Comparison of ENCODE assay signal across 23 mouse cellular contexts in the genomic region with DNA sequence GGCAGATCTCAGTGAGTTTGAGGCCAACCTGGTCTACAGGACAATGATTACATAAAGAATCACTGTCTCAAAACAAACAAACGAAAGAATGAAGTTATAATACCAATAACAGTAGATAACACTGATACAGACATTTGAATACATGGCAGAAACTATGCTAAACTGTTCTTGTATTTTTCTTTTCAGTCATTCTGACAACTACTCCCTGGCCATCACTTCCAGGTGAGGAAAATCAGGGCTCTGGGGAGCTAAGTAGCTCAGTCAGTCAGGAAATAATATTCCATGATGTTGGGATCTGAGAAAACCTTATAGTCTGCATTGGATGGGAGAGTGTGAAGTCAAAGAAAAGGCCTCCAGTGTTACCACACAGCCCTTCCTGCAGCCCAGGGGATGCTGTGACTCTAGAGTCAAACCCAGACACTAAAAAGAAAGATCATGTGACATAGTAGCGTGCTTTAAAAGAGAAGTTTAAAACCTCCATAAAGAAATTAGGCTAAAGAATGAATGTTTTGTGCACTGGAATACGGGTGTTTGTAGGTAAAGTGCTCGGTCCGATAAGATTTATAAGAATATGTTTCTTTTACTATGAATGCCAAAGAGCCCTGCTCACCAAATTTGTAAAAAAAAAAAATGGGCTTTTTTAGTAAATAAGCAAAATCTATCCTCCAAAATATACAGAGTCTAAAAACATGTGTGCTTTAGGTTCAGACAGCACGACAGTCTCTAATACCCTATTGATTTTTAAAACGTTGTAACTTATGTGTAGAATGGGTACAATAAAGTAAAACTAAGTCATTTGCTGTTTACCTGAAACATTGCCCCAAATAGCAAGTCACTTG. TPM values are rescaled to one million over a fixed set of nuclear protein-coding genes. Genes with fewer than 3 reads are reported as not detected.
A peak's percentile ranks its signal among the peaks of the same experiment; 100 is the strongest.
DNase-seq lines count a peak whose midpoint lies in the region; ATAC-seq and TF ChIP-seq lines count a peak whose summit lies in the region.
"Had no signal": no experiment of that assay in that cellular context is flagged by ENCODE, and none has a peak within 500 bp of the region (broad histone marks: within the 10 kb centered on the region; RNA-seq: fewer than 3 reads in every experiment).

No protein-coding gene starts in this region.

- 91% methylated on average over 7 of the region's 7 CpGs for WGBS in heart, embryonic 12.5 days
- 82% methylated on average over 7 of the region's 7 CpGs for WGBS in liver, embryonic 13.5 days (ENCODE audit: insufficient replicate concordance)
- 87% methylated on average over 7 of the region's 7 CpGs for WGBS in liver, postnatal 0 days (ENCODE audit: insufficient replicate concordance)
- 89% methylated on average over 7 of the region's 7 CpGs for WGBS in midbrain, embryonic 11.5 days
- WGBS in midbrain, embryonic 13.5 days = 92% methylated on average over 7 of the region's 7 CpGs
- WGBS in liver, embryonic 16.5 days (ENCODE audit: insufficient replicate concordance) = 82% methylated on average over 7 of the region's 7 CpGs

- H3K4me2 ChIP-seq in heart, embryonic 12.5 days = no peak overlapping the region
- no peak overlapping the region for H3K4me2 ChIP-seq in liver, embryonic 13.5 days
- H3K4me2 ChIP-seq in liver, postnatal 0 days (ENCODE audit: low read depth, low read length) = no peak overlapping the region
- no peak overlapping the region for H3K4me2 ChIP-seq in midbrain, embryonic 11.5 days
- no peak overlapping the region for H3K4me2 ChIP-seq in midbrain, embryonic 13.5 days (replicated peaks)
- no peak overlapping the region for H3K4me2 ChIP-seq in liver, embryonic 16.5 days (ENCODE audit: low read depth, low read length)
- H3K4me2 ChIP-seq: embryonic facial prominence, embryonic 12.5 days; forebrain, embryonic 13.5 days; forebrain, embryonic 15.5 days had no signal

- no peaks in the 10 kb centered on the region for H3K36me3 ChIP-seq in heart, embryonic 12.5 days
- H3K36me3 ChIP-seq in liver, embryonic 13.5 days = no peaks in the 10 kb centered on the region; the same call in 1 of the 2 replicates
- H3K36me3 ChIP-seq in liver, postnatal 0 days (replicated peaks; ENCODE audit: insufficient read depth, low read length) = no peaks in the 10 kb centered on the region
- H3K36me3 ChIP-seq in midbrain, embryonic 11.5 days (ENCODE audit: control insufficient read depth, insufficient read depth, low read length) = no peaks in the 10 kb centered on the region
- no peaks in the 10 kb centered on the region for H3K36me3 ChIP-seq in midbrain, embryonic 13.5 days
- no peaks in the 10 kb centered on the region for H3K36me3 ChIP-seq in liver, embryonic 16.5 days (ENCODE audit: control insufficient read depth, insufficient read depth)
- H3K36me3 ChIP-seq: embryonic facial prominence, embryonic 10.5 days; embryonic facial prominence, embryonic 12.5 days; forebrain, embryonic 15.5 days had no signal

- no peak for TF ChIP-seq CTCF in liver, postnatal 0 days (IDR thresholded peaks at IDR 0.05; ENCODE audit: low read depth)

- H3K27ac ChIP-seq in heart, embryonic 12.5 days (ENCODE audit: poor library complexity, severe bottlenecking) = no peak overlapping the region
- peak overlapping the region; percentile 89 for H3K27ac ChIP-seq in liver, embryonic 13.5 days
- no peak overlapping the region for H3K27ac ChIP-seq in liver, postnatal 0 days (ENCODE audit: low read depth)
- H3K27ac ChIP-seq in midbrain, embryonic 11.5 days (ENCODE audit: low read depth, low read length) = no peak overlapping the region
- no peak overlapping the region for H3K27ac ChIP-seq in midbrain, embryonic 13.5 days
- peak overlapping the region; percentile 7; the same call in 1 of the 2 replicates for H3K27ac ChIP-seq in liver, embryonic 16.5 days (ENCODE audit: low read length)
- H3K27ac ChIP-seq: embryonic facial prominence, embryonic 10.5 days; embryonic facial prominence, embryonic 12.5 days; forebrain, embryonic 13.5 days; forebrain, embryonic 15.5 days had no signal

- DNase-seq in heart, adult 11 months = peak; percentile 75
- no peak for DNase-seq in liver, embryonic 13.5 days
- no peak for DNase-seq in liver, postnatal 0 days
- peak; percentile 54 for DNase-seq in midbrain, embryonic 11.5 days (ENCODE audit: low spot score, missing footprints)
- DNase-seq in natural killer cell, adult 2 months (ENCODE audit: low spot score in 2 of 2) = no peak
- DNase-seq: adrenal gland, adult 8-10 months; adrenal gland, postnatal 14 days; adrenal gland, postnatal 36 days; cerebellum, adult 11-12 months; cerebellum, adult 2 months; cerebellum, adult 9-10 months; cerebellum, postnatal 10 days; cerebellum, postnatal 25 days had no signal

- H3K9me3 ChIP-seq in heart, embryonic 12.5 days (replicated peaks) = no peaks in the 10 kb centered on the region
- no peaks in the 10 kb centered on the region for H3K9me3 ChIP-seq in liver, embryonic 13.5 days (replicated peaks)
- H3K9me3 ChIP-seq in liver, postnatal 0 days (ENCODE audit: low read length) = no peaks in the 10 kb centered on the region
- H3K9me3 ChIP-seq in midbrain, embryonic 11.5 days (ENCODE audit: control insufficient read depth, low read length) = no peaks in the 10 kb centered on the region
- no peaks in the 10 kb centered on the region for H3K9me3 ChIP-seq in midbrain, embryonic 13.5 days
- H3K9me3 ChIP-seq in liver, embryonic 16.5 days (replicated peaks; ENCODE audit: control insufficient read depth, low read length) = no peaks in the 10 kb centered on the region
- H3K9me3 ChIP-seq: embryonic facial prominence, embryonic 10.5 days; embryonic facial prominence, embryonic 12.5 days; forebrain, embryonic 13.5 days; forebrain, embryonic 15.5 days; G1E had no signal

- no peaks in the 10 kb centered on the region for H3K27me3 ChIP-seq in heart, embryonic 12.5 days (replicated peaks)
- H3K27me3 ChIP-seq in liver, embryonic 13.5 days = no peaks in the 10 kb centered on the region
- H3K27me3 ChIP-seq in liver, postnatal 0 days (ENCODE audit: insufficient read depth, low read length) = no peaks in the 10 kb centered on the region
- no peaks in the 10 kb centered on the region; the same call in 1 of the 2 replicates for H3K27me3 ChIP-seq in midbrain, embryonic 11.5 days (ENCODE audit: control insufficient read depth, insufficient read depth, low read length)
- H3K27me3 ChIP-seq in midbrain, embryonic 13.5 days = peaks cover 4% of the 10 kb centered on the region; the same call in 1 of the 2 replicates
- H3K27me3 ChIP-seq in liver, embryonic 16.5 days (ENCODE audit: control insufficient read depth, insufficient read depth, low read depth, low read length) = no peaks in the 10 kb centered on the region; the same call in 1 of the 2 replicates
- H3K27me3 ChIP-seq: embryonic facial prominence, embryonic 12.5 days; Patski had no signal

- H3K4me3 ChIP-seq in heart, embryonic 12.5 days = no peak overlapping the region
- no peak overlapping the region for H3K4me3 ChIP-seq in liver, embryonic 13.5 days (replicated peaks)
- no peak overlapping the region for H3K4me3 ChIP-seq in liver, postnatal 0 days (ENCODE audit: low read depth, low read length)
- H3K4me3 ChIP-seq in midbrain, embryonic 11.5 days (ENCODE audit: low read depth, low read length) = no peak overlapping the region
- H3K4me3 ChIP-seq in midbrain, embryonic 13.5 days (replicated peaks) = no peak overlapping the region
- H3K4me3 ChIP-seq in liver, embryonic 16.5 days (ENCODE audit: low read depth, low read length) = no peak overlapping the region
- H3K4me3 ChIP-seq: embryonic facial prominence, embryonic 10.5 days; embryonic facial prominence, embryonic 12.5 days; forebrain, embryonic 13.5 days; forebrain, embryonic 15.5 days had no signal

- no peak for ATAC-seq in heart, embryonic 12.5 days (ENCODE audit: insufficient number of reproducible peaks, low FRiP score)
- no peak for ATAC-seq in liver, embryonic 13.5 days (ENCODE audit: low read depth)
- no peak for ATAC-seq in liver, postnatal 0 days
- ATAC-seq in midbrain, embryonic 11.5 days (ENCODE audit: low FRiP score) = no peak
- ATAC-seq in midbrain, embryonic 13.5 days = no peak
- no peak for ATAC-seq in liver, embryonic 16.5 days (ENCODE audit: low read depth)
- ATAC-seq: activated CD4-positive, CD25-positive, alpha-beta regulatory T cell, adult 4 months; forebrain, embryonic 13.5 days; forebrain, embryonic 15.5 days; Patski had no signal

- peaks cover 38% of the 10 kb centered on the region for H3K4me1 ChIP-seq in heart, embryonic 12.5 days (replicated peaks)
- peaks cover 84% of the 10 kb centered on the region for H3K4me1 ChIP-seq in liver, embryonic 13.5 days (replicated peaks)
- H3K4me1 ChIP-seq in liver, postnatal 0 days (ENCODE audit: insufficient read depth) = peaks cover 15% of the 10 kb centered on the region
- 0 out of 2 replicates have a peak, but pooled peaks cover 6% of the 10 kb centered on the region for H3K4me1 ChIP-seq in midbrain, embryonic 11.5 days (ENCODE audit: control insufficient read depth, insufficient read depth, low read length)
- H3K4me1 ChIP-seq in midbrain, embryonic 13.5 days (replicated peaks) = peaks cover 20% of the 10 kb centered on the region
- H3K4me1 ChIP-seq in liver, embryonic 16.5 days (ENCODE audit: control insufficient read depth, low read depth, low read length) = peaks cover 47% of the 10 kb centered on the region

- no peak overlapping the region for H3K9ac ChIP-seq in heart, embryonic 12.5 days
- no peak overlapping the region for H3K9ac ChIP-seq in liver, embryonic 13.5 days
- no peak overlapping the region for H3K9ac ChIP-seq in liver, postnatal 0 days (replicated peaks)
- no peak overlapping the region for H3K9ac ChIP-seq in midbrain, embryonic 11.5 days (ENCODE audit: low read length)
- H3K9ac ChIP-seq in midbrain, embryonic 13.5 days (replicated peaks) = no peak overlapping the region
- no peak overlapping the region for H3K9ac ChIP-seq in liver, embryonic 16.5 days (ENCODE audit: low read depth, low read length)
- H3K9ac ChIP-seq: embryonic facial prominence, embryonic 12.5 days; forebrain, embryonic 13.5 days; forebrain, embryonic 15.5 days had no signal

- TF ChIP-seq EP300 in liver, postnatal 0 days (IDR thresholded peaks at IDR 0.05; ENCODE audit: low read depth) = no peak

RNA-seq across cellular contexts. Expression of a gene that starts 6.9 kb away (rescaled TPM):
- polyA plus RNA-seq in heart, embryonic 12.5 days (2016; fragmentation: Nextera tagmentation; extraction: Ambion mirVana) = 15.9 and 18.2 TPM in 2 replicates
- polyA plus RNA-seq in liver, embryonic 13.5 days (2015; fragmentation: Nextera tagmentation; extraction: Ambion mirVana) = 43.5 and 47.6 TPM in 2 replicates
- polyA plus RNA-seq in liver, postnatal 0 days (2015; fragmentation: Nextera tagmentation; extraction: Ambion mirVana) = 11.8 and 16.8 TPM in 2 replicates
- polyA plus RNA-seq in midbrain, embryonic 11.5 days (2014; fragmentation: Nextera tagmentation; extraction: Ambion mirVana) = 10.4 and 11.8 TPM in 2 replicates
- 8.3 and 9.9 TPM in 2 replicates for polyA plus RNA-seq in midbrain, embryonic 13.5 days (2015; fragmentation: Nextera tagmentation; extraction: Ambion mirVana)
- polyA plus RNA-seq in liver, embryonic 16.5 days (2015; fragmentation: Nextera tagmentation; extraction: Ambion mirVana) = 25.1 and 25.7 TPM in 2 replicates

Comparison
In these comparisons a context has a peak if more than half of its experiments do, and no peak if none do; other contexts are left out.
1. H3K27ac ChIP-seq: peak in liver, embryonic 13.5 days (single experiment) and liver, embryonic 16.5 days (single experiment); none in heart, embryonic 12.5 days (single experiment), liver, postnatal 0 days (single experiment), midbrain, embryonic 11.5 days (single experiment) and midbrain, embryonic 13.5 days (single experiment).
2. DNase-seq: peak in heart, adult 11 months (single experiment) and midbrain, embryonic 11.5 days (single experiment); none in liver, embryonic 13.5 days (single experiment), liver, postnatal 0 days (single experiment) and natural killer cell, adult 2 months (0 of 2).